Mouse (Mus musculus): ENCODE measurements around the gene Eif3d. TPM values are rescaled to one million over a fixed set of nuclear protein-coding genes. Genes with fewer than 3 reads are reported as not detected.

The Eif3d gene
- polyA plus RNA-seq (2012; rRNA removed; ENCODE audit: low replicate concordance): 111 and 172 TPM in 2 replicates

GRCm38 (mm10) chr15:77970470-77971292 is at the start of gene Eif3d:
Gene Eif3d, minus strand, starts transcription at chr15:77970813.

GRCm38 (mm10) chr15:77956404-77956901 is 14.2 kb downstream of the Eif3d start, which contains the start of gene Foxred2:
Gene Foxred2, minus strand, starts transcription at chr15:77956722.

GRCm38 (mm10) chr15:77928673-77929331 is 41.8 kb downstream of the Eif3d start, which contains the start of gene Txn2:
Gene Txn2, minus strand, starts transcription at chr15:77929006.

Other genes with a start within 250 kb of the Eif3d start
- gene Apol9b, start 241.8 kb downstream of the Eif3d start, polyA plus RNA-seq (2012; rRNA removed; ENCODE audit: low replicate concordance): 4.9 and 7.3 TPM in 2 replicates
- 0.09 and 0.12 TPM in 2 replicates for gene Apol8, start 213.8 kb downstream of the Eif3d start, polyA plus RNA-seq (2012; rRNA removed; ENCODE audit: low replicate concordance)
- gene Myh9, start 128.6 kb downstream of the Eif3d start, polyA plus RNA-seq (2012; rRNA removed; ENCODE audit: low replicate concordance): 90.1 and 107 TPM in 2 replicates
- 259 and 277 TPM in 2 replicates for gene Txn2, start 41.8 kb downstream of the Eif3d start, polyA plus RNA-seq (2012; rRNA removed; ENCODE audit: low replicate concordance)
- gene Foxred2, start 14.1 kb downstream of the Eif3d start, polyA plus RNA-seq (2012; rRNA removed; ENCODE audit: low replicate concordance): 5.3 and 9.2 TPM in 2 replicates
- not detected in 2 replicates for gene Cacng2, start 149.2 kb upstream of the Eif3d start, polyA plus RNA-seq (2012; rRNA removed; ENCODE audit: low replicate concordance)
- gene Ift27, start 203.3 kb upstream of the Eif3d start, polyA plus RNA-seq (2012; rRNA removed; ENCODE audit: low replicate concordance): 41.5 and 65.2 TPM in 2 replicates
- gene Pvalb, start 235.6 kb upstream of the Eif3d start, polyA plus RNA-seq (2012; rRNA removed; ENCODE audit: low replicate concordance): 0.13 TPM in 1 of 2 replicates, not detected in the other